Mouse (Mus musculus) adrenal gland, postnatal 10 days (tissue): ENCODE data around the gene Gm47995. TPM values are rescaled to one million over a fixed set of nuclear protein-coding genes. Genes with fewer than 3 reads are reported as not detected.
"Not testable (repeated sequence)": the region's sequence is repeated elsewhere in the genome, so short reads cannot be mapped to it uniquely, and the experiment has no call there.

Experiments
- DNase-seq: peaks from one replicate; pipeline ENCODE4 v3.0.0; 2021; ENCODE audit warnings: mixed read lengths
- long read RNA-seq, 2 experiments: library from polyadenylated mRNA; stranded (forward); transcript quantifications; one replicate each; pipeline ENCODE4 v2.0.0; 2021
- total RNA-seq, 2 experiments: library from RNA; stranded (reverse); gene quantifications; 2 replicates each; pipeline ENCODE4 v1.2.3; 2021

Gene Gm47995
- not detected for total RNA-seq
- long read RNA-seq, experiment 1: 0 reads
- long read RNA-seq, experiment 2: 0 reads

DNA sequence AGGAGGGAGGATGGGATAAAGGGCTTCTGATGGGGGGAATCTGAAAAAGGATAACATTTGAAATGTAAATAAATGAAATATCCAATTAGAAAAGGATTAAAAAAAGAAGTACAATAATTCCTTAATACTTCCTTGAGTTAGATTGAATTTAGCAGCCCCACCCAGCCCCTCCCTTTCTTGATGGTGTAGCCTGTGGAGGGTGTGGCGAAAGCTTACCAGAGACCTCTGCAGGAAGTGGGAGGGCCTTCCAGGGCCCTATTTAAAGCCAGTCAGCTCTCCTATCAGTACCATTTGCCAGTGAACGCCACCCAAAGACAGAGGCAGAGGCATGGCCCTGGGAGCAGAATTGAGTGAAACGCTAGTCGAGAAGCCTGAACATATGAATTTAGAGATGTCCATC, at the start of gene Gm47995:
TSS of gene Gm47995 (plus strand) at position 329 of the 400 bp plus-strand sequence.
- not testable (repeated sequence) for DNase-seq

DNA sequence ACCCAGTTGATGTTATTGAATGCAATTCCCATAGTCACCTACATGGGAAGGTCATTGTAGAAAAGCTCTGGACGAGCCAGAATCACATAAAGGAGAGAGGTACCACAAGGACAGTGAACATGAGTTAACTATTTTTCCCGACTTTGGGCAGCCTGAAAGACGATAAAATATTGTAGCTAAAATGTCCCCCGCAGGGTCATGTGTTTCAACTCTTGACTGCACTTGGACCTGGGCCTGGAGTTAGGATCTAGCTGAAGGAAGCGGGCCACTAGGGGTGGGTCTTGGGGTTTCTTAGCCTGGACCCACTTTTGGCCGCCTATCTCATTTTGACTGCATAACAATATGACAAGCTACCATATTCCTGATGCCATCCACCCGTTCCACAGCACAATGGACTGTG, 48.0 kb upstream of the Gm47995 start:
- no peak for DNase-seq

DNA sequence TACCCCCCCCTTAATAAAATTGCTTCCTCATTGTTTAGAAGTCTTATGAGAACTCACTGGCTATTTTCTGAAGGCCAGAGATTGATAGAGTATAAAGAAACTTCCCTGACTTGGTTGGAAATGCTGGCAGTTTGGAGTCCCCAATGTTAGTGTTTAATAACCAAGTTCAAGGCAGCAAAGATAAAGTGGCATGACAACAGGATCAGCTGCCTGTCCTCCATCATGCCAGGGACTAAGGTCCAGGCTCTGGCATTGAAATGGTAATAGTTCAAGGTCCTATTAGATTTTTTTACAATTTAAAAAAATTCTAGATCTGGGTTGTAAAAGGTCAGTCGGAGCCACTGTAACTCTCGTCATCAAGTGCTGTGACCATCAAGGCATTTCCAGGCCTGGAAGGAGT, 47.2 kb upstream of the Gm47995 start:
- DNase-seq: no peak

DNA sequence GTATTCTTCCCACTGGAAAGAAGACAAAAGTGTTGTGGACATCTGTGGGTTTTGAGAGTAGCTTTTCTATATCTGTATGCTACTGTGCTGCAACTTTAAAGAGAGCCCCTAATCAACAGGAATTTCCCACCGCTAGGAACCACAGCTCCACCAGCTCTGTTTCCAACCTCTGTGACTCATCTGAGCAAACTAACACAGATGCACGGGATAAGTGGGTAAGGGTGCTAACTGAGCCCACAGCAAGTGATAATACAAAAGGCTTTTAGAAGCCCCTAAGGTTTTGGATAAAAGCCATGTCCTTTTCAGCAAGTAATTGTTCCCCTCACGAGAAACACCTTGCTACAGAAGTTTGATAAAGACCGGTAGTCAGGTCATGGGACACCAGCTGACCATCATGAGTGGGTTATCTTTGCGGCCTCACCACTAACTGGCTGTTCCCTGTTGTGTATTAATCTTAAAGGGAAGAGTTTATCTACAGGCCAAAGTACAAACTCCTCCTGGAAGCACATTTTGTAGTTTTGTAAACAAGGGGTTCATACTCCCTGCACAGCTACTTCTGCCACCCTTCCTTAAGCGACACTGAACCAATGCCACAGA, 45.1 kb upstream of the Gm47995 start:
- DNase-seq: no peak

DNA sequence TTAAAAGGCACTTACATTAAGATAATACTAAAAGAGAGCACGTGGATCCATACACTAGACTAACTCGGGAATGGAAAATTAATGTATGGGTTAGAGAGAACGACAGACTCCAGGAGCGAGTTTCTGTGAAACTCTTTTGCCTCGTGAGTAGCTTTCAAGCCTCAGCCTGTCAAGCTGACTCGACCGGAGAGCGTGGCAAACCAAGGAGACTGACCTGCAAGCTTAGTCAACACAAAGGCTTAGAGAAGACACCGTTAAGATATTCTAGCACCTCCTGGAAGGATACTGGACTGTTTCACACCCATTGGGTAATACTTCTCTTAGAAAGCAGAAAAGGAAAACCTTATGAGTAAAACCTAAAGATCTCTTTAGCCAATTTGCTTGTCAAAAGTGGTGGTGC, 44.1 kb upstream of the Gm47995 start:
- DNase-seq: not testable (repeated sequence)

DNA sequence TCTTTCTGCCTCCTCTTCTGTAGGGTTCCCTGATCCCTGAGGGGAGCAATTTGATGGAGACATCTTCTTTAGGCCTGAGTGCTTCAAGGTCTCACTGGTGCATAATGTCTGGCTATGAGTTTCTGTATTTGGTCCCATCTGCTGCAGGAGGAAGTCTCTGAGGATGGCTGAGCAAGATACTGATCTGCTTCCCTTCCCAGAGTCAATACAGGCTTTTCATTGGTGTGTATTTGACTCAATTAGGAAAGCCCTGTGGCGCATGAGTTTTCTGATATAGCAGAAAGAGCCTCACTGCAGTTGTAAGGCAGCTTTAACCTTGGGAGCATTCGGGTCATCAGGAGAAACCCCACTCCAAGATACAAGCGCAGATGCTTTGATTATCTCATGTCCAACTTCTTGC, 42.1 kb upstream of the Gm47995 start:
- DNase-seq: no peak

DNA sequence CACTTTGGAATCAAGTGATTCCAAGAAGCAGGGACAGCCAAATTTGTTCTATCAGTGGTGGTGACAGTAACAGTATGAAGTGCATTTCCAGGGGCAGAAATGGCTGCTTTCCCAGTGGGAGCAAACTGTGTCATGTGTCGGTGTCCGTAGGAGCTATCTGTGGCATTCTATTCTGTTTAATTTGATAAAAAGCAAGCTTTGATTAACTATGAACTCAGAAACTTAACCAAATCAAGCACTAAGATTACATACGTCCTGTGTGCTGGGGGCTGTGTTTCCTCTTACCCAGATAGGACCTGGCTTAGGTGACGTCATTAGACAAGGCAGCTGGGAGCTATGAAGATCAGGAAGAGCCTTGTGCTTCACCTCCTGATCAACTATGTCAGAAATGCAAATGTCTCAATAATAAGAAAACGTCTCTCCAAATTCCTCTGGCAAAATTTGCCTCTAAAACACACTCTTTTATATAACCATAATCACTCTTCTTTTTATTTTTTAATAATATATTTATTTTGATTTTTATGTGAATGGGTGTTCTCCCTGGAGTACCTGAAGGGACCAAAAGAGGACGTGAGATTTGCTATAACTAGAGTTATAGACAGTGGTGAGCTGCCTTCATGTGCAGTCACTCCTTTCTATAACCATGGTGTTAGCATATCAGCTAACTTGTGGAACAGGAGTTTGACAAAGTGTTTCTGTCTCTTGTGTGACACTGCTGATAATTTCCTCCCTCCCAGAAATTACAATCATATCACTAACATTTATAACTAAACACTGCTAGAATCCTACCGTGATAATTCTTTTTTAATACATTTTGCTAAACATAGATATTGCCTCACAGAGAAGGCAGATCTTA, 41.2 kb upstream of the Gm47995 start:
- no peak for DNase-seq

DNA sequence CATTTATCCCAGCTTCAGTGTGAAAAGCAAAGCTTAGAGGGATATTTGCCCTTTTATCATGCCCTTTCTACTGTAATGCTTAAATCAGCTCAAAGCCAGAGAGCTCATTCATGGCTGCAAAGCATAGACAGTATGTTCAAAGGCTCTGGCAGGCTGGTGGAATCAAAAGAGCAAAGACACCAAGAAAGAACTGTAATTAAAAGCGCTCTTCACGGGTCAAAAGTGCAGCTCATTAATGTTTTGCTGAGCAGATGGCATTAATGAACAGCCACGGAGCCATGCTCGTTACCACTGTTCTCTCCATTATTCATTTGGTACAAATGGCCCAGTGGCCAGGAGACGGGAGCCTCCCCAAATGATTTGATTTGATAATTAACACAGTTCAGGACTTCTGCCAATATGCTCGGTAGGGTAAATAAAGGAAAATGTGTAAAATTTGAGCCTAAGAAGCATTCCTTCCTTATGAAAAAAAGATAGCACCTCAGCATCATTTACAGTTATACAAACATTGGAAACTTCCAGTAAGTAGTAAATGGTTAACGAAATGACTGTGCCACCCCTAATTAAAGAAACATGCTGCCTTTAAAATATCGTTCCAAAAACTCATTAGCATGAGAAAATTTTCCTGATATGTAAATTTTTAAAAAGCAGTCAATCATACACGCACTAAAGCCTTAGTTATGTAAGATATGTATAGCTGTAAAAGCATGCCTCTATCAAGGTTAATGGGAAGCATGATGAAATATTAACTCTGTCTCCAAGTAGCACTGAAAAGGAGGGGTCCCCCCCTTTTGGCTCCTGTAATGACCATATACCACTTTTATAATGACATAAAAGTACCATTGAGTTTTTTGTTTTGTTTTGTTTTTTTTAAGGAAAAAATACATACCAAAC, 40.0 kb upstream of the Gm47995 start:
- DNase-seq: no peak

DNA sequence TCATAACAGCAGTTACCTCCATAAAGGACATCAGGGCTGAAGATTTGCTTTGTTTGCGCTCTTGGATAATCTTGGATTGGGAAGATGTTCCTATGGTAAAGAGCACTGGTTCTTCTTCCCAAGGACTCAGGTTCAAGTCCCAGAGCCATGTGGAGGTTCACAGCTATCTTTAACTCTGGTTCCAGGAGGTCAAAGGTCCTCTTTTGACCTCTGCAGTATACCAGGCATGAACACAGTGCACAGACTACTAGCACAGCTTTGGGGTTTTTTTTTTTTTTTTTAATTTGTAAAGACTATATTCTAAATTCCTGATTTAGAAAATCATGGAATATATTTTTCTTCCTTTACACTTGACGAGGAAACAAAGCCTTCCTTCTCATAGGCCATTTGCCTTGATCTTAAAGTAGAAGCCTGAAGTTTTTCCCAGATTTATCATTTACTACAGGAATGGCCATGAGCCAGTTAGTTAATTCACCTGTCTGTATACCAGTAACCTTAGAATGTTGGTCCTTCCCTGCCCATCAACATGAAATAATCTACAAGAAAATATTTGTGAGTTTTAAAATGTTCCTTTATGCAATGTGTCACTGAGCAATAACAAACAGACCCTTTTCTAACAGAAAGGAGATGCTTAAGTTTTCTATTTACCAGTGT, 39.3 kb upstream of the Gm47995 start:
- no peak for DNase-seq

DNA sequence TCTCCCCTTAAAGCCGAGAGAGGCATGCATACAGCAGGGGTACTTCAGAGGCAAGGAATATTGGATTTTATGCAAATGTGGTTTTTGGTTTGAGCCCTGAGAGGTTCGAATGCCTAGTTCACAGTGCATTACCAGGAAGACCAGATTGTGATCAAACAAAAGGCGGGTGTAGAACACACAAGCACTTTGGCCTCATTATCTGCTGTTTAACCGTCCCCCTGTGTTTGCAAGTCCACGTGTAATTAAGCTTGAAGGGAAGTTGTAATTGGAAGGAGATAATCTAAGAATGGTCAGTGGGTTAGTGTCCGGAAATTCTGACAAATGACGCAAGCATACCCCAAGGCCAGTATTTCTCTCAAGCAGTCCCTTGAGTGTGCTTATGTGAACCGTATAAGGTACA, 32.2 kb upstream of the Gm47995 start:
- no peak for DNase-seq

DNA sequence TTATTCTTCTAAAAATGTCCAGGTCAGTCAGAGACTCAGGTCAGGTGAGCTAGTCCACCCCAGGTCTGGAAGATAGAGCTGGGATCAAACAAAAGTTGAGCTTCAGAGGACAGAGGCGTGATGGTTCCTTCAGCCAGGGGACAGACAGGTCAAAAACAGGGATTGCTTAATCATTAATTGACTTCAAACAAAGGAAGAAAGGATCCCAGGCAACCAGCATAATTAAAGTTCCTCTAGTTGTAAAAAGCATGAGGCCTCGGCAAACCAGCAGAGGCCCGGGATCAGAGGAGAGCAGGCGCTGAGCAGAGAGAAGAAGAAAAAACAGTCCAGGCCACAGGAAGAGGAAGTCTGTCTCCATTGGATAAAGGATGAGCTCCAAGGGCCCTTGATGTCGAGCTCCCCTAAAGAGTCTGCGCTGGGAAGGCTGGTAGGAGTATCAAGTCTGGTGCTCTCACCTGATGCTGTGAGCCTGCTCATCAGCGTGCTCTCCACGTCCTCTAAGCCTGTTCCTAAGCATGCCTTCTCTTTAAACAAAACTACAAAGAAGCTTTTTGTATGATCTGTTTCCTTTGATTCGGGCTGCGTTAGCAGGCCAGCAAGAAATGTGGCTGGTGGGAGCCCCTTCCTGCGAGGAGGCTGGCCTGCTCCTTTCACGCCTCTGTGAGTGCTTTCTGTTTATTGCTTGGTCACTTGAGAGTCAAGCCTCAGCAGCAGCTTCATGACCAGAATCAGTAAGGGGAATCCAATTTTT, 30.8 kb upstream of the Gm47995 start:
- no peak for DNase-seq

DNA sequence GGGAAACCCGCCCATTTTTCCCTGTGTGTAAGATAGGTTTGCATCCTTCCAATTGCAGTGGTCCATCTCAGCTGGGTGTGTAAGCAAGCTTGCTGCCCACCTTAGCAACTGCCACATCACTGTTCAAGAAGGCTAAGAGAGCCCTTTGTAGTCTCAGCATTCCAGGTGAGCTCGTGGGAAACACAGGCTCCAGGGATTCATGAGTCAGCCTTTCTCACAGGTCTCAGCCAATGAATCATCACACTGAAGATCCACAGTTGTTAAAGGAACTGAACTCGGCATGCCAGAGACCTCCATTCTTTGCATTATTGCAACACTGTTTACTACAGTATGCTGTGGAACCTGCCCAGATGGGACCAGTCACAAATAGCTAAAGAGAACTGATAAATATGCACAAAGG, 29.6 kb upstream of the Gm47995 start:
- no peak for DNase-seq

DNA sequence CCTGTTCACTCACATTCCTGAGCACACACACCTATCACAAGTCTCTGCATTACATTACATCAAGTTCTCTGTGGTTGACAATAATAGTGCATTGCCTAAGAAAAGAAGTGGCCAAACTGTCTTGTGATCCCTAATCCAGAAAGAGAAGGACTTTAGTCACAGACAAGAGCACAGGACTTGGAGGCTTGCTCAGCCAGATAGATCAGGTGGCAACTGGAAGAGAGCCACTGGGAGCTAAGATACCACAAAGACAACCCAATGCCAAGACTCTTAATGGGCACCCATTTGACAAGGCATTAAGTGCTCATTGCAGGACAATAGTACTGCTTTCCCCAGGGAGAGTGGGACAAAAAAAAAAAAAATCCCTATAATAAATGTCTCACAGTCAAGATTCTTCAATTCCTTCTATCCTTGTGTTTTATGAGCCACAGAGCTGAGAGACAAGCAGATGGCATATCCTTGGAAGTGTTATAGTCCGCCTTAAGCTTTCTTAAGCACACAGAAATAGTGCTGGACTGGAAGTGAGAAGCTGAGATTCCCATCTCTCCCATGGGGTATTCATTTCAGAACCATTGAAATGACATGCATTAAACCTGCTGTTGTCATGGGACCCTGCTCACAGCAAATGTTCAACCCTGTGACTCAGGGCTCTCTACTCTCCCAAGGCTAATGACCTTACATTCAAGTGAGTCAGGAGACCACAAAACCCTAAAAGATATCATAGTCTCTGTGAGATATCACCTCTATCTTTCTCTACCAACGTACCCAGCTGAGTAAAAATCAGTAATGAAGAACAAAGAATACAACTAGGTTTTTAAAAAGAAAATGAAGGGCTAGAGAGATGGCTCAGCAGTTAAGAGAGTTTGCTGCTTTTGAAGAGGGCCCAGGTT, 26.4 kb upstream of the Gm47995 start:
- DNase-seq: no peak

DNA sequence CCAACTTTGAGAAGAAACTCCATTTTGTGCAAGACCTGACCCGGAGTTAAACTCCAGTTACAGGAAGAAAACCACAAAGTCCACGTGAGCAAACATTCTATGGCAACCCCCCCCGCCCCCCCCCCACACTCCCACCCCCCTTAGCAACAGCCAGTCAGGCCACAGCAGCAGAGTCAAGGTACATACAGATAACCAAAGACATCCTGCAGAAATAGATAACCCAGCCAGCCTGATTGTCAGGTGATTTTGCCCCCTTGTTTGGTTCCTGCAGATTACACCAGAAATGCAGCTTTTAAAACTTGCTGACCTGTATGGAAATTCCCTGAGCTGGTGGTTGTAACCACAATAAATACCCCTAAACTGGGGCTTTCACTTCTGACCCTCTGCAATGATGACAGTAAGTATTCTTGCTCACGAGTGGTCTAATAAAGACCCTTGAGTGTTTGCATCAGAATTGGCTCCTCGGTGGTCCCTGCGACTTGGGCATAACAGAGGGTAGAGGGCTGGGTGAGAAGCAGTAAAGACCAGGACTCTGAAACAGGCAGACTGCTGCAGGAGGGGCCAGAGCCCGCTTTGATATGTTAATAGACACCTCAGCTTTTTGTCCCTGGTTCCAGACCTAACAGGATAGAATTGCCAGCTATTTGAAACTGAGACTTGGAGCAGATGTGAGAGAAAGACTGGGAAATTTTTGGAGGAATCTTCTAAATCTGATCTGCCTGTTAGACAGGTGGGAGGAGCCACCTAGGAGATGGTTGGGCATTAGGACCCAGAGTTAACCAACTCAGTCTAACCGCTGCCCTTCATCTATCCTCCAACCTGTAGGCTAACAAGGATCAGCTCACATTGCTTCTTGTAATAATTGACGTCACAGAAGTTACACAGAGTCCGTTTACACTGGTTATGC, 21.0 kb upstream of the Gm47995 start:
- peak; percentile 17 for DNase-seq

DNA sequence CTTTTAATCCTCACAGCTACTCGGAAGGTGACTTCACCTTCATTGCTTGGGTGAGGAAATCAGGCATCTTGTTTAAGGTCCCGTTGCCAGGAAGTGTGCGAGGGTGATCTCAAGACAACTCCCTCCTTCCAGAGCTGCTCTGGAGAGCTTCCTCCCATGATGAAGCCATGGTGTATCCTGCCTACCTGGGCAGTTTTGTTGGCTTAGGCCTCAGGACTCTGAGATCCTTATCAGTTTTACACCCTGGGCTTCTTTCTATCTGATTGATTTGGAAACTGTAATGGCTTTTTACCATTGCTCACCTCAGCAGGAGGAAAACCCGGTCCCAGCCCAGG, 20.3 kb upstream of the Gm47995 start:
- peak; percentile 13 for DNase-seq

DNA sequence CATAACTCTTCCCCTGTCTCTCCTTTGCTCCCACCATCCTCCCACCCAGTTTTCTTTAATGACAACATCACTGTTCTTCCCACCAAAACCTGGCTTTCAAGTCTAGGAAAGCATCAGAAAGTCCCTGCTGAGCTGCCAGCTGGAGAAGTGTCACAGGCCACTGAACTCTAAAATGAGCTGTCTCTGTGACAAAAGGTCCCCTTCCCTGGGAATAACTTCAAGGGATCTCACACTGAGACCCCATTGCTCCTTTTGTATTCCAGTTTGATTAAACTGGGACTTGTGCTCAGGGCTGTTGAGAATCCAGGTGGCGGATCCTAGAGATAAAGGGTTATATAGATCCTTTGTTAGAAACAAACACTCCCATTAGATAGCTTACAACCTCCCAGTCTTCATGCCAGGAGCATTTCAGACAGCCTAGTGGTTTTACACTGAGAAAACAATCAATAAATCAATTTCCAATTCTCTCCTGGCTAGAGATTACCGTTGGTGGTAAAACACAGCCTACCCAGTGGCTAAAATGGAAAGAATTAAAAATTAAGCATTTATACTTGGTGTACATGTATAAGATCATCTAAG, 19.7 kb upstream of the Gm47995 start:
- no peak for DNase-seq

DNA sequence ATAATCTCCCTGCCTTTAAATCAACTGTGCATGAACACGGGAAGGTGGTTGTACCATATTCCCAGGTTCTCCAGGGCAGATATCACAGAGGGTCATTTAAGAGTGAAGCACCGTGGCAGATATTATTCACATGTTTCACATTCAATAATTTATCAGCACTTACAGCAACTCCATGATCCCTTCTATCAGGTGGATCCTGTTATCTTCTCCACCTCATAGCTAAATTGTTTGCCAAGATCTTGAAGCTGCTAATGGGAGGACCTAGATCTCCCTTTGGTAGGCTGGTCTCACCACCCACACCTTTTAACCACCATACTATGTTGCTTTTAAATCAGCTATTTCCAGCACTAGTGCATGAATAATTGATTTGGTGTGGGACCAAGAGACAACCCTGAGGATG, 18.1 kb upstream of the Gm47995 start:
- DNase-seq: no peak

DNA sequence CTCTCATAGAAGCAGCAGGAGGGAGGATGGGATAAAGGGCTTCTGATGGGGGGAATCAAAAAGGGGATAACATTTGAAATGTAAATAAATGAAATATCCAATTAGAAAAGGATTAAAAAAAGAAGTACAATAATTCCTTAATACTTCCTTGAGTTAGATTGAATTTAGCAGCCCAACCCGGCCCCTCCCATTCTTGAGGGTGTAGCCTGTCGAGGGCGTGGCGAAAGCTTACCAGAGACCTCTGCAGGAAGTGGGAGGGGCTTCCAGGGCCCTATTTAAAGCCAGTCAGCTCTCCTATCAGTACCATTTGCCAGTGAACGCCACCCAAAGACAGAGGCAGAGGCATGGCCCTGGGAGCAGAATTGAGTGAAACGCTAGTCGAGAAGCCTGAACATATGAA, 16.0 kb upstream of the Gm47995 start, which contains the start of gene Gm47985:
TSS of gene Gm47985 (plus strand) at position 272 of the 400 bp plus-strand sequence.
- not testable (repeated sequence) for DNase-seq

DNA sequence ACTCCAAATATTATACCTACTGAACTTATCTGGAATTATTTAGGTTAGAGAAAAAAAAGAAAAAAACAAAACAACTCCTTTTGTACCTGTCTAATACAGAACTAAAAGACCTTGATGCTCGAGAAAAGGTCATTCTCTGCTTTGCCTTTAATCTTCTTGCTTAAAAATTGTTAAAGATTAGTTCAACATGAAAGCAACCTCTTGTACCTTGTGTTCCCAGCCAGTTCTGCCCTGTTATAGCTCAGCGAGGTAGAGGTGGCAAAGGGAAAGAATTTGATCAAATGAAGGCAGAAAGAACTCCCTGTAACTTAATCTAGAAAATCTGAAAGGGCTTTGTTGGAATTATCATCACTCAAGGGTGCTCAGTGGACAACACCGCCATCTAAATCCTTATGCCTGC, 12.1 kb upstream of the Gm47995 start:
- DNase-seq: not testable (repeated sequence)
